Mouse (Mus musculus): ENCODE measurements around the gene Ngdn. TPM values are rescaled to one million over a fixed set of nuclear protein-coding genes. Genes with fewer than 3 reads are reported as not detected.

The Ngdn gene
- polyA plus RNA-seq, 1 experiment from 2014 or later, result 66.4 TPM

GRCm38 (mm10) chr14:55001938-55002686, 13.1 kb upstream of the Ngdn start:
- H3K4me1 ChIP-seq (ENCODE audit: control insufficient read depth, insufficient read depth, low read length), result no peaks in the 10 kb centered on the region
- ATAC-seq (ENCODE audit: insufficient number of reproducible peaks, insufficient read depth, low FRiP score, low read depth), result no peak
- no peaks in the 10 kb centered on the region for H3K9me3 ChIP-seq (ENCODE audit: control insufficient read depth, low read depth, low read length)
- H3K27me3 ChIP-seq (ENCODE audit: control insufficient read depth, insufficient read depth, low read length), result no peaks in the 10 kb centered on the region
- no peak overlapping the region for H3K9ac ChIP-seq (replicated peaks; ENCODE audit: low read depth, low read length)
- no peak overlapping the region for H3K4me2 ChIP-seq (replicated peaks; ENCODE audit: low read depth, low read length)
- no peak overlapping the region for H3K4me3 ChIP-seq (ENCODE audit: low read depth, low read length)
- H3K27ac ChIP-seq (ENCODE audit: low read length), result no peak overlapping the region
- 35% methylated on average over 12 of the region's 12 CpGs for WGBS
- H3K36me3 ChIP-seq (ENCODE audit: control insufficient read depth, insufficient read depth, low read length), result no peaks in the 10 kb centered on the region

- WGBS, result 52% methylated on average over 7 of the region's 7 CpGs
- ATAC-seq (ENCODE audit: insufficient number of reproducible peaks, insufficient read depth, low FRiP score, low read depth), result no peak
- H3K9ac ChIP-seq (replicated peaks; ENCODE audit: low read depth, low read length), result no peak overlapping the region
- H3K9me3 ChIP-seq (ENCODE audit: control insufficient read depth, low read depth, low read length), result no peaks in the 10 kb centered on the region
- no peaks in the 10 kb centered on the region for H3K36me3 ChIP-seq (ENCODE audit: control insufficient read depth, insufficient read depth, low read length)
- H3K27ac ChIP-seq (ENCODE audit: low read length), result no peak overlapping the region
- no peak overlapping the region for H3K4me2 ChIP-seq (replicated peaks; ENCODE audit: low read depth, low read length)
- H3K4me3 ChIP-seq (ENCODE audit: low read depth, low read length), result no peak overlapping the region
- no peaks in the 10 kb centered on the region for H3K4me1 ChIP-seq (ENCODE audit: control insufficient read depth, insufficient read depth, low read length)
- no peaks in the 10 kb centered on the region for H3K27me3 ChIP-seq (ENCODE audit: control insufficient read depth, insufficient read depth, low read length)
Measured at GRCm38 (mm10) chr14:55002687-55003120, 12.6 kb upstream of the Ngdn start.

- WGBS, result 72% methylated on average over 18 of the region's 18 CpGs
- H3K4me1 ChIP-seq (ENCODE audit: control insufficient read depth, insufficient read depth, low read length), result no peaks in the 10 kb centered on the region
- no peak overlapping the region for H3K27ac ChIP-seq (ENCODE audit: low read length)
- H3K4me3 ChIP-seq (ENCODE audit: low read depth, low read length), result no peak overlapping the region
- no peaks in the 10 kb centered on the region for H3K9me3 ChIP-seq (ENCODE audit: control insufficient read depth, low read depth, low read length)
- 0 out of 2 replicates have a peak, but pooled peaks have one; percentile 14 for ATAC-seq (ENCODE audit: insufficient number of reproducible peaks, insufficient read depth, low FRiP score, low read depth)
- H3K9ac ChIP-seq (replicated peaks; ENCODE audit: low read depth, low read length), result no peak overlapping the region
- no peaks in the 10 kb centered on the region for H3K27me3 ChIP-seq (ENCODE audit: control insufficient read depth, insufficient read depth, low read length)
- H3K4me2 ChIP-seq (replicated peaks; ENCODE audit: low read depth, low read length), result no peak overlapping the region
- H3K36me3 ChIP-seq (ENCODE audit: control insufficient read depth, insufficient read depth, low read length), result no peaks in the 10 kb centered on the region
Measured at GRCm38 (mm10) chr14:55003878-55004855, 11.1 kb upstream of the Ngdn start.

- no peak for ATAC-seq (ENCODE audit: insufficient number of reproducible peaks, insufficient read depth, low FRiP score, low read depth)
- WGBS, result 44% methylated on average over 2 of the region's 2 CpGs
- no peak overlapping the region for H3K4me2 ChIP-seq (replicated peaks; ENCODE audit: low read depth, low read length)
- H3K27me3 ChIP-seq (ENCODE audit: control insufficient read depth, insufficient read depth, low read length), result no peaks in the 10 kb centered on the region
- H3K4me3 ChIP-seq (ENCODE audit: low read depth, low read length), result no peak overlapping the region
- H3K4me1 ChIP-seq (ENCODE audit: control insufficient read depth, insufficient read depth, low read length), result no peaks in the 10 kb centered on the region
- no peaks in the 10 kb centered on the region for H3K9me3 ChIP-seq (ENCODE audit: control insufficient read depth, low read depth, low read length)
- H3K27ac ChIP-seq (ENCODE audit: low read length), result no peak overlapping the region
- H3K9ac ChIP-seq (replicated peaks; ENCODE audit: low read depth, low read length), result no peak overlapping the region
- no peaks in the 10 kb centered on the region for H3K36me3 ChIP-seq (ENCODE audit: control insufficient read depth, insufficient read depth, low read length)
Measured at GRCm38 (mm10) chr14:55005506-55005905, 9.7 kb upstream of the Ngdn start.

- H3K4me2 ChIP-seq (replicated peaks; ENCODE audit: low read depth, low read length), result no peak overlapping the region
- no peaks in the 10 kb centered on the region for H3K27me3 ChIP-seq (ENCODE audit: control insufficient read depth, insufficient read depth, low read length)
- no peaks in the 10 kb centered on the region for H3K9me3 ChIP-seq (ENCODE audit: control insufficient read depth, low read depth, low read length)
- H3K27ac ChIP-seq (ENCODE audit: low read length), result no peak overlapping the region
- WGBS, result 83% methylated on average over 8 of the region's 8 CpGs
- no peak overlapping the region for H3K9ac ChIP-seq (replicated peaks; ENCODE audit: low read depth, low read length)
- H3K4me1 ChIP-seq (ENCODE audit: control insufficient read depth, insufficient read depth, low read length), result no peaks in the 10 kb centered on the region
- no peaks in the 10 kb centered on the region for H3K36me3 ChIP-seq (ENCODE audit: control insufficient read depth, insufficient read depth, low read length)
- no peak for ATAC-seq (ENCODE audit: insufficient number of reproducible peaks, insufficient read depth, low FRiP score, low read depth)
- no peak overlapping the region for H3K4me3 ChIP-seq (ENCODE audit: low read depth, low read length)
Measured at GRCm38 (mm10) chr14:55005967-55006366, 9.3 kb upstream of the Ngdn start.

GRCm38 (mm10) chr14:55006541-55006940, 8.7 kb upstream of the Ngdn start:
- Histone ChIP-seq H3K9me3 (ENCODE audit: control insufficient read depth, low read depth, low read length) (no peaks in the 10 kb centered on the region), H3K36me3 (ENCODE audit: control insufficient read depth, insufficient read depth, low read length) (no peaks in the 10 kb centered on the region), H3K9ac (replicated peaks; ENCODE audit: low read depth, low read length) (no peak overlapping the region), H3K4me1 (ENCODE audit: control insufficient read depth, insufficient read depth, low read length) (no peaks in the 10 kb centered on the region), H3K4me2 (replicated peaks; ENCODE audit: low read depth, low read length) (no peak overlapping the region), H3K27ac (ENCODE audit: low read length) (no peak overlapping the region), H3K4me3 (ENCODE audit: low read depth, low read length) (no peak overlapping the region), H3K27me3 (ENCODE audit: control insufficient read depth, insufficient read depth, low read length) (no peaks in the 10 kb centered on the region)
- 61% methylated on average over 3 of the region's 3 CpGs for WGBS
- no peak for ATAC-seq (ENCODE audit: insufficient number of reproducible peaks, insufficient read depth, low FRiP score, low read depth)

GRCm38 (mm10) chr14:55007120-55007908, 7.9 kb upstream of the Ngdn start:
- H3K9ac ChIP-seq (replicated peaks; ENCODE audit: low read depth, low read length), result no peak overlapping the region
- H3K27ac ChIP-seq (ENCODE audit: low read length), result no peak overlapping the region
- WGBS, result 82% methylated on average over 9 of the region's 9 CpGs
- no peak overlapping the region for H3K4me2 ChIP-seq (replicated peaks; ENCODE audit: low read depth, low read length)
- H3K9me3 ChIP-seq (ENCODE audit: control insufficient read depth, low read depth, low read length), result no peaks in the 10 kb centered on the region
- no peaks in the 10 kb centered on the region for H3K36me3 ChIP-seq (ENCODE audit: control insufficient read depth, insufficient read depth, low read length)
- no peak for ATAC-seq (ENCODE audit: insufficient number of reproducible peaks, insufficient read depth, low FRiP score, low read depth)
- H3K4me1 ChIP-seq (ENCODE audit: control insufficient read depth, insufficient read depth, low read length), result no peaks in the 10 kb centered on the region
- no peaks in the 10 kb centered on the region for H3K27me3 ChIP-seq (ENCODE audit: control insufficient read depth, insufficient read depth, low read length)
- H3K4me3 ChIP-seq (ENCODE audit: low read depth, low read length), result no peak overlapping the region

GRCm38 (mm10) chr14:55008417-55008816, 6.8 kb upstream of the Ngdn start:
- no peak for ATAC-seq (ENCODE audit: insufficient number of reproducible peaks, insufficient read depth, low FRiP score, low read depth)
- no peaks in the 10 kb centered on the region for H3K36me3 ChIP-seq (ENCODE audit: control insufficient read depth, insufficient read depth, low read length)
- H3K4me3 ChIP-seq (ENCODE audit: low read depth, low read length), result no peak overlapping the region
- no peaks in the 10 kb centered on the region for H3K4me1 ChIP-seq (ENCODE audit: control insufficient read depth, insufficient read depth, low read length)
- H3K4me2 ChIP-seq (replicated peaks; ENCODE audit: low read depth, low read length), result no peak overlapping the region
- H3K27ac ChIP-seq (ENCODE audit: low read length), result no peak overlapping the region
- WGBS, result 77% methylated on average over 8 of the region's 8 CpGs
- no peaks in the 10 kb centered on the region for H3K27me3 ChIP-seq (ENCODE audit: control insufficient read depth, insufficient read depth, low read length)
- H3K9me3 ChIP-seq (ENCODE audit: control insufficient read depth, low read depth, low read length), result no peaks in the 10 kb centered on the region
- H3K9ac ChIP-seq (replicated peaks; ENCODE audit: low read depth, low read length), result no peak overlapping the region

All from stomach, embryonic 14.5 days (tissue).